Mouse (Mus musculus) forebrain, embryonic 11.5 days (tissue): ENCODE results near the gene Zdhhc7. TPM values are rescaled to one million over a fixed set of nuclear protein-coding genes. Genes with fewer than 3 reads are reported as not detected.

Experiments used
- ATAC-seq: fragments of 200-750 bp; cut with Nextera tagmentation; replicated peaks from 2 replicates; pipeline ENCODE4 v1.8.0; 2017; ENCODE audit warnings: moderate TSS enrichment; ENCODE audit not compliant: low FRiP score
- DNase-seq: peaks from one replicate; pipeline ENCODE4 v3.0.0-alpha.2; 2017; ENCODE audit warnings: low spot score
- H3K27ac ChIP-seq: fragments of 300-500 bp; sonication (generic); 2 replicates; pipeline ENCODE4 v1.5.1; 2014; ENCODE audit warnings: low read depth, low read length
- H3K27me3 ChIP-seq: fragments of 300-500 bp; sonication (generic); 2 replicates; pipeline ENCODE4 v1.6.1; 2014; ENCODE audit warnings: mild to moderate bottlenecking, low read length, mixed read lengths; ENCODE audit not compliant: control insufficient read depth, insufficient read depth
- H3K36me3 ChIP-seq: fragments of 300-500 bp; sonication (generic); 2 replicates; pipeline ENCODE4 v1.6.1; 2014; ENCODE audit warnings: mild to moderate bottlenecking, low read length, moderate library complexity, mixed read lengths; ENCODE audit not compliant: control insufficient read depth, insufficient read depth
- H3K4me1 ChIP-seq: fragments of 300-500 bp; sonication (generic); replicated peaks from 2 replicates; pipeline ENCODE4 v1.6.1; 2014; ENCODE audit warnings: low read length, mixed read lengths; ENCODE audit not compliant: control insufficient read depth, insufficient read depth
- H3K4me2 ChIP-seq: fragments of 300-500 bp; sonication (generic); 2 replicates; pipeline ENCODE4 v1.6.1; 2014; ENCODE audit warnings: low read depth, mild to moderate bottlenecking, low read length, moderate library complexity, mixed read lengths; ENCODE audit not compliant: severe bottlenecking
- H3K4me3 ChIP-seq: fragments of 300-500 bp; sonication (generic); 2 replicates; pipeline ENCODE4 v1.5.1; 2014; ENCODE audit warnings: low read depth, low read length
- H3K9ac ChIP-seq: fragments of 300-500 bp; sonication (generic); 2 replicates; pipeline ENCODE4 v1.6.1; 2014; ENCODE audit warnings: low read length
- H3K9me3 ChIP-seq: fragments of 300-500 bp; sonication (generic); 2 replicates; pipeline ENCODE4 v1.6.1; 2016; ENCODE audit warnings: low read length, mixed read lengths; ENCODE audit not compliant: control insufficient read depth
- WGBS: fragments of 180-500 bp; shearing (Covaris S2); extraction: QIAGEN DNeasy Blood & Tissue Kit; methylation state at CpG from one replicate; pipeline ENCODE4 v1.1.7; 2014; 5-methylcytosine and 5-hydroxymethylcytosine counted together
- polyA plus RNA-seq: library from polyadenylated mRNA; unstranded; fragments of >200 nt; fragmentation: Nextera tagmentation; extraction: Ambion mirVana; gene quantifications from 2 replicates; pipeline ENCODE4 v1.2.1, GENCODE M21; 2014

Zdhhc7 gene
- polyA plus RNA-seq, 1 experiment from 2014 or later, result 29.9 TPM

- Histone ChIP-seq H3K4me1 (no peaks in the 10 kb centered on the region), H3K4me2 (no peak overlapping the region), H3K36me3 (no peaks in the 10 kb centered on the region), H3K9ac (no peak overlapping the region), H3K27ac (no peak overlapping the region), H3K4me3 (no peak overlapping the region), H3K9me3 (no peaks in the 10 kb centered on the region), H3K27me3 (no peaks in the 10 kb centered on the region)
- DNase-seq (no peak), ATAC-seq (no peak)
- 90% methylated on average over 7 of the region's 7 CpGs for WGBS
Measured at GRCm38 (mm10) chr8:120135687-120136086, 34.4 kb upstream of the Zdhhc7 start.

DNA sequence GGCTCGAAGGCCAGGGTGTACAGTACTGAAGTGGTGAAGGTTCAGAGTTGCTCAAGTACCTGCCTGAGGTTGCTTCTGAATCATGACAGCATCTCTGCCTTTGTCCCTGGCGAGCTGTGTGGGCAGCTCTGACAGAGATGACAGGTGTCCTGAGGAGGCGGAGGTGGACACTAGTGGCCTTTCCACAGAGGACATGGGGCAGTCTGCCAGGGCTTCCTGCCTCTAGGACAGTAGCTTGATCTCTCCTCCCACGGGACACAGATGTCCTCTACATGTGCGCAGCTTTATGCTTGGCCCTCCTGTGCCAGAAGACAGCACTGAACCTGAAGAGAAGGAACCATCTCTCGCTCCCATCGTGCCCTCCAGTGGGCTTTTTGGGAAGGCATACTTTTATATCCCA, 31.9 kb upstream of the Zdhhc7 start:
- no peak overlapping the region for H3K27ac ChIP-seq
- H3K36me3 ChIP-seq, result no peaks in the 10 kb centered on the region
- H3K4me1 ChIP-seq, result peaks cover 5% of the 10 kb centered on the region; the same call in 1 of the 2 replicates
- no peak overlapping the region for H3K4me2 ChIP-seq
- H3K27me3 ChIP-seq, result no peaks in the 10 kb centered on the region
- no peak for DNase-seq
- no peak overlapping the region for H3K9ac ChIP-seq
- no peaks in the 10 kb centered on the region for H3K9me3 ChIP-seq
- ATAC-seq, result no peak
- WGBS, result 87% methylated on average over 7 of the region's 7 CpGs
- H3K4me3 ChIP-seq, result no peak overlapping the region

DNA sequence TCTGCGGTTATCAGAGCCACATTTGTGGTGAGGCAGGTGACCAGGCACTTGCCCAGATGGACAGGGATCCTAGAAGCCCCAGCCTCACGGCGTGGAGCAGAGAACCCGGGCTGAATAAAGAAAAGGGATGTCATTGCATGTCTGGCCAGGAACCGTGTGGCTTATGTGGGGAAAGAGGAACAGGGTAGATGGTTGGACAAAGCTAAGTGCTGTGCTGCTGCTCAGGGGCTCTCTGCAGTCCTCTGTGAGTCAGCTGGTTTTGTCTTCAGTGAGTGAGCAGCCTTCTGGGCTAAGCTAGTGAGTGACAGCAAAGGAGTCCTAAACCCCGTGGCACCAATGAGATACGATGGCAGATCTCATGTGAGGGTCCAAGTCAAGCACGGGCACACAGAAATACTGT, 29.9 kb upstream of the Zdhhc7 start:
- no peak for ATAC-seq
- no peak overlapping the region for H3K4me3 ChIP-seq
- no peaks in the 10 kb centered on the region for H3K9me3 ChIP-seq
- H3K9ac ChIP-seq, result no peak overlapping the region
- H3K27ac ChIP-seq, result no peak overlapping the region
- no peak overlapping the region for H3K4me2 ChIP-seq
- DNase-seq, result no peak
- no peaks in the 10 kb centered on the region for H3K36me3 ChIP-seq
- H3K4me1 ChIP-seq, result peaks cover 6% of the 10 kb centered on the region; the same call in 1 of the 2 replicates
- H3K27me3 ChIP-seq, result no peaks in the 10 kb centered on the region
- 91% methylated on average over 8 of the region's 8 CpGs for WGBS

DNA sequence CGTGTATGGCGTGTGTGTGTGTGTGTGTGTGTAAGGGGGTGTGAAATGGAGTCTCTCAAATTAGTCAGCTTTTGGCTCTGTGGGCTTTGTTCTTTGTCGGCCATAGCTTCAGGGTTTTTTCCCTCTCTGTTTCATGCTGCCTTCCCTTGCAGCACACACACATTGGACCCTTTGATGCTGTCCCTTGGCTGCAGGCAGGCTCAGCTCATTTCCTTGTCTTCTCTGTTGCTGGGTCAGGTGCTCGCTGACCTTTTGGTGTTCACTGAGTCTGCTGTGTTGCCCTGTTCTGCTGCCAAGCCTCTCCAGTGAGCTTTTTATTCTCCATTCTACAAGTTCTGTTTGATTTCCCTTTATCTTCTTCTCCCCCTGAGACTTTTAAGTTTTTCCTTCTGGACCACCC, 28.3 kb upstream of the Zdhhc7 start:
- Histone ChIP-seq H3K9ac (no peak overlapping the region; the same call in 1 of the 2 replicates), H3K27ac (no peak overlapping the region; the same call in 1 of the 2 replicates), H3K36me3 (no peaks in the 10 kb centered on the region), H3K4me3 (no peak overlapping the region), H3K4me1 (peaks cover 6% of the 10 kb centered on the region; the same call in 1 of the 2 replicates), H3K9me3 (no peaks in the 10 kb centered on the region), H3K4me2 (no peak overlapping the region), H3K27me3 (no peaks in the 10 kb centered on the region)
- 41% methylated on average over 4 of the region's 4 CpGs for WGBS
- DNase-seq, result no peak
- ATAC-seq, result no peak

DNA sequence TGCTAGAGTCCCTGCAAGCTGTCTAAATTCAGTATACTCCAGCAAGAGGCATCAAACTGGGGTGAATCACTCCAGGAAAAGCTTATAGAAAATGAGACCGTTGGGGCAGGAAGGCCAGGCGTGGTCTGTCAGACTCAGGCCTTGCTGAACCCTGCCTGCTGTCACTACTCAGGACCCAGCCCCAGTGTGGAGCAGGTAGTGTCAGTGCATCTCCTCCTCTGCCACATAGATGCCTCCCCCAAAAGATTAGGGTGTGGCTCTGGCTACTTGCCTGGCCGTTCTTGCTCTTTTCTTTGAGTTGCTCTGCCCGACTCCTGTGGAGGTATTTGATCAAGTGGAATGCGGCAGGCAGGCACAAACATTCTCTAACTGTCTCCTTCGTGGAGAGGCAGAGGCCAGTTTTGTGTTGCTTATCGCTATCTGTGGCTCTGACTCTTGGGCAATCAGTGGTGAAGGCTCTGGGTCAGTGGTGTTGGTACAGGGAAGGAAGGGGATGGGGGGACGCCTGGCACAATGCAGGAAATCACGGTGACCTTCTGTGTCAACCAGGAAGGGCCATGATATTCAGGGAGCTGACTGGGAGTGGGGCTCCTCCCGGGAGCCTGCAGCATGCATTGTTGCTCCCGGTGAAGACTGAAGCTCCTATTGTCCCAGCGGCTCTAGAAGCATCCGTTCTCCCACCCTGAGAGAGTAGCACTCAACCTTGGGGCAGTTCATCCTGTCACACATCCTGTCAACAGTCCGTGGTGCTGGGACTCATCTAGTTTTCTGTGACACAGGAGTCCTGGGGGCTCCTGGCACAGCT, 25.3 kb upstream of the Zdhhc7 start:
- DNase-seq (no peak), ATAC-seq (no peak)
- WGBS, result 28% methylated on average over 14 of the region's 14 CpGs
- no peaks in the 10 kb centered on the region for H3K36me3 ChIP-seq
- H3K27ac ChIP-seq, result no peak overlapping the region
- H3K9ac ChIP-seq, result no peak overlapping the region
- no peaks in the 10 kb centered on the region for H3K9me3 ChIP-seq
- H3K4me3 ChIP-seq, result no peak overlapping the region
- H3K4me1 ChIP-seq, result peaks cover 6% of the 10 kb centered on the region; the same call in 1 of the 2 replicates
- no peaks in the 10 kb centered on the region for H3K27me3 ChIP-seq
- H3K4me2 ChIP-seq, result no peak overlapping the region

GRCm38 (mm10) chr8:120124836-120125389, 23.6 kb upstream of the Zdhhc7 start:
- no peak overlapping the region for H3K27ac ChIP-seq
- ATAC-seq, result peak; percentile 53; the same call in 1 of the 2 replicates
- H3K27me3 ChIP-seq, result no peaks in the 10 kb centered on the region
- H3K4me2 ChIP-seq, result no peak overlapping the region
- no peak overlapping the region for H3K4me3 ChIP-seq
- H3K9ac ChIP-seq, result no peak overlapping the region
- peaks cover 6% of the 10 kb centered on the region; the same call in 1 of the 2 replicates for H3K4me1 ChIP-seq
- peak; percentile 63 for DNase-seq
- H3K9me3 ChIP-seq, result no peaks in the 10 kb centered on the region
- H3K36me3 ChIP-seq, result no peaks in the 10 kb centered on the region
- 49% methylated on average over 7 of the region's 7 CpGs for WGBS

GRCm38 (mm10) chr8:120124261-120124660, 23.0 kb upstream of the Zdhhc7 start:
- H3K9me3 ChIP-seq, result no peaks in the 10 kb centered on the region
- H3K27ac ChIP-seq, result no peak overlapping the region
- no peak overlapping the region for H3K9ac ChIP-seq
- H3K4me3 ChIP-seq, result no peak overlapping the region
- H3K4me1 ChIP-seq, result peaks cover 3% of the 10 kb centered on the region; the same call in 1 of the 2 replicates
- H3K36me3 ChIP-seq, result no peaks in the 10 kb centered on the region
- H3K27me3 ChIP-seq, result no peaks in the 10 kb centered on the region
- DNase-seq (no peak), ATAC-seq (no peak)
- 59% methylated on average over 6 of the region's 6 CpGs for WGBS
- H3K4me2 ChIP-seq, result no peak overlapping the region

DNA sequence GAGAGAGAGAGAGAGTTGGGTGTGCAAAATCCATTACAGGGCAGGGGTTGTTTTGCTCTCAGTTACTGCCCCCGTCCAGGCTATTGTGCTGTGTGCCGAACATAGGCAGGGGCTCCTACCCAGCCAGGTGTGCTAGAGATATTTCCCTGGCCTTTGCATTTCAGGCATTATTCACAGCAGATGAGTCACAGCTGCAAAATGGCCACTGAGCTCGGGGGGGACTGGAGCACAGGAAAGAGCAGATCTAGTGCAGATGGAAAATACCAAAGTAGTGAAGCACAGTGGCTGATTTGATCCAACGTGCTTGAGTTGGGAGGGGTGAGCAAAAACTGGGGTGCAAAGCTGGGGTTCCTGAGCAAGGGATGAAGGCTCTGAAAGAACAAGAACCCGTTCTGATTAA, 19.7 kb upstream of the Zdhhc7 start:
- no peaks in the 10 kb centered on the region; the same call in 1 of the 2 replicates for H3K4me1 ChIP-seq
- 69% methylated on average over 5 of the region's 5 CpGs for WGBS

More for the DNA sequence above, 19.7 kb upstream of the Zdhhc7 start:
- Histone ChIP-seq H3K4me3 (no peak overlapping the region), H3K9me3 (no peaks in the 10 kb centered on the region), H3K27me3 (peaks cover 4% of the 10 kb centered on the region; the same call in 1 of the 2 replicates), H3K9ac (no peak overlapping the region), H3K36me3 (no peaks in the 10 kb centered on the region), H3K4me2 (no peak overlapping the region), H3K27ac (no peak overlapping the region)
- DNase-seq, result no peak
- ATAC-seq, result no peak
